Mouse (Mus musculus) liver, adult 2 months (tissue): ENCODE results near the gene Pgp.

Experiments
- CTCF ChIP-seq: fragments of 200-500 bp; IDR thresholded peaks from 2 replicates; pipeline ENCODE4 v1.5.1; 2011; ENCODE audit warnings: low read depth, low read length, control low read depth
- POLR2A ChIP-seq: fragments of 200-500 bp; IDR thresholded peaks from 2 replicates; pipeline ENCODE4 v1.6.1; 2011; ENCODE audit warnings: low read length, control low read depth; ENCODE audit not compliant: insufficient read depth; ENCODE audit errors: extremely low read depth

DNA sequence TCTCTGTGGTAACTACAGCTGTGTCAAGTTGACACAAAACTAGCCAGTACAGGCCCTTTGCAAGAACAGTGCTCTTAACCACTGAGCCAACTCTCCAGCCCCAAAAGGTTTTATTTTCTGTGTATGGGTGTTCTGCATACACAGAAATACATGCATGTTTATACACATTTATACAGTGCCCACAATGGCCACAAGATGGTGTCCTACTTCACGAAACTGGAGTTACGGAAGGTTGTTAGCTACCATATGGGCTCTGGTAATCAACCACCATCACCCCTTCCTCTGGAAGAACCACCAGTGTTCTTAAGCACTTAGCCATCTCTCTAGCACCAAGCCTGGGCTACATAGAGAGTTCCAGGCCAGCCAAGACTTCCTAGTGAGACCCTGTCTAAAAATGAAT, 8.6 kb upstream of the Pgp start:
- TF ChIP-seq CTCF = peak; percentile 23; the same call in 1 of the 2 replicates
- TF ChIP-seq POLR2A = no peak
